Mouse (Mus musculus): ENCODE results near the gene Phactr2. TPM values are rescaled to one million over a fixed set of nuclear protein-coding genes. Genes with fewer than 3 reads are reported as not detected.

Phactr2 gene
- total and polyA plus RNA-seq, 3 experiments = 0.08 to 0.49 (median 0.31) TPM

DNA sequence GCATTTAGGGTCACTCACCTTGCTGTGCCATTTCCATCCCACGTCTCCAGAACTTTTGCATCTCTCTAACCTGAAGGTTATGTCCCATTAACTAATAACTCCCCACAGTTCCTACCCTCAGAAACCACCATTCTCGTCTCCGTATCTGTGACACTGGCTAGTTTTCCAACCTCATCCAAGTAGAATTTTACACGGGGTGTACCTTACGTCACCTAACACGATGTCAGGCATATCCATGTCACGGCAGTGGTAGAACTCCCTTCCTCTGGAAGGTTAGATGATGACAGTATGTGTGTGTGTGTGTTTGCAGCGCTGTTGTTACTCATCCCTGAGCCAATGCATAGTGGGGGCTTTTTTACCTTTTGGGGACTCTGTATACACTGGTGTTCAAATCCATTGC lies 225.1 kb downstream of the Phactr2 start:
- dilution Hi-C loops (cut with MboI; ENCODE audit: extremely low pct_ligation_motif_present, extremely low pct_unique_long_range_greater_than_20kb, low sequenced_read_pairs) (no loop called here), in situ Hi-C loops (cut with MboI; ENCODE audit: low pct_ligation_motif_present, low pct_unique_long_range_greater_than_20kb, low sequenced_read_pairs) (no loop called here)
- Histone ChIP-seq H3K4me1 (ENCODE audit: control insufficient read depth in 1 of 2, insufficient read depth in 2 of 2) (no peaks in the 10 kb centered on the region), H3K79me2 (replicated peaks; ENCODE audit: control insufficient read depth, extremely low read depth, insufficient read depth, poor library complexity, severe bottlenecking) (no peaks in the 10 kb centered on the region), H3K9me3 (replicated peaks; ENCODE audit: low read length) (no peaks in the 10 kb centered on the region), H3K4me2 (ENCODE audit: insufficient read depth, low read depth, poor library complexity, severe bottlenecking) (no peak overlapping the region), H3K27ac (ENCODE audit: insufficient read depth, low read depth) (no peak overlapping the region), H3K9ac (ENCODE audit: insufficient read depth, low read depth) (no peak overlapping the region), H3K36me3 (replicated peaks in 1 of 2; ENCODE audit: control insufficient read depth in 1 of 2, insufficient read depth in 1 of 2, low read length in 1 of 2) (no peaks in the 10 kb centered on the region), H3K27me3 (replicated peaks) (no peaks in the 10 kb centered on the region), H3K4me3 (replicated peaks in 1 of 3; ENCODE audit: low read depth in 2 of 3, low read length in 2 of 3, poor library complexity in 1 of 3) (no peak overlapping the region)
- TF ChIP-seq POLR2AphosphoS2 (IDR thresholded peaks at IDR 0.05; ENCODE audit: low read depth, low read length) = no peak
- no peak for TF ChIP-seq TCF12 (IDR thresholded peaks at IDR 0.05; ENCODE audit: low read depth, low read length)
- no peak for TF ChIP-seq CHD1 (IDR thresholded peaks at IDR 0.05; ENCODE audit: low read depth, low read length)
- no peak for TF ChIP-seq MAFK (IDR thresholded peaks at IDR 0.05; ENCODE audit: insufficient replicate concordance, low read length)
- no peak for TF ChIP-seq ZNF384 (IDR thresholded peaks at IDR 0.05; ENCODE audit: low read depth, low read length)
- TF ChIP-seq USF2 (conservative IDR thresholded peaks at IDR 0.05; ENCODE audit: low read depth, low read length) = no peak
- TF ChIP-seq ZC3H11A (IDR thresholded peaks at IDR 0.05; ENCODE audit: low read depth, low read length) = no peak
- TF ChIP-seq RAD21 (IDR thresholded peaks at IDR 0.05; ENCODE audit: low read depth, low read length) = no peak
- TF ChIP-seq ZMIZ1 (IDR thresholded peaks at IDR 0.05; ENCODE audit: low read depth, low read length) = no peak
- TF ChIP-seq BHLHE40 (IDR thresholded peaks at IDR 0.05; ENCODE audit: low read depth, low read length) = no peak
- TF ChIP-seq NELFE (IDR thresholded peaks at IDR 0.05; ENCODE audit: low read depth, low read length) = no peak
- TF ChIP-seq POLR2A (IDR thresholded peaks at IDR 0.05; ENCODE audit: low read depth, low read length) = no peak
- no peak for TF ChIP-seq MYC (IDR thresholded peaks at IDR 0.05; ENCODE audit: low read depth, low read length)
- no peak for TF ChIP-seq NRF1 (IDR thresholded peaks at IDR 0.05; ENCODE audit: low read depth, low read length)
- no peak for DNase-seq (ENCODE audit: extremely low read depth)

DNA sequence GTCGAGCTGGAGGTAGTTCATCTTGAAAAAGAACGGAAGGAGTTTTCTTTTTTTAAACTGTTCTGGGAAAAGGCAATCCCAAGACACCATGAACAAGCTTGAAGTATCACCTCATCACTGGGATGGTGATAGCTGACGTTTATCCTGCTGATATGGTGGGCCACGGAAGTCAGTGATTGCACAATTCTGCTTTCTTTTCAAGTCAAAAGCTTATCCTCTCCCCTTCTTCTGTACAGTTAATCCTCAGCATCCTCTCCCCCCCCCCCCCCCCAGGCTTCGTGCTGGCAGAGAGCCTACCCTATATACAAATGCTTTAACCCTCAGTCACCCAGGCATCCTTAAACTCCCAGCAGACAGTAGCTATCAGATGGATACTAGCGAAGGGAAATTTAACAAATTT lies 228.5 kb downstream of the Phactr2 start:
- no peaks in the 10 kb centered on the region for H3K27me3 ChIP-seq (replicated peaks)
- H3K9me3 ChIP-seq (replicated peaks; ENCODE audit: low read length) = no peaks in the 10 kb centered on the region
- TF ChIP-seq EP300 (IDR thresholded peaks at IDR 0.05; ENCODE audit: low read length) = no peak
- no peak for TF ChIP-seq ELF1 (IDR thresholded peaks at IDR 0.05; ENCODE audit: low read depth, low read length)
- no peak for TF ChIP-seq MAX (IDR thresholded peaks at IDR 0.05; ENCODE audit: low read length)
- no peak for TF ChIP-seq JUND (conservative IDR thresholded peaks at IDR 0.05; ENCODE audit: low read depth, low read length)
- no peak for TF ChIP-seq GABPA (IDR thresholded peaks at IDR 0.05; ENCODE audit: insufficient replicate concordance, low read depth, low read length)
- H3K36me3 ChIP-seq (replicated peaks in 1 of 2; ENCODE audit: control insufficient read depth in 1 of 2, insufficient read depth in 1 of 2, low read length in 1 of 2) = no peaks in the 10 kb centered on the region
- H3K9ac ChIP-seq (ENCODE audit: insufficient read depth, low read depth) = no peak overlapping the region
- H3K79me2 ChIP-seq (replicated peaks; ENCODE audit: control insufficient read depth, extremely low read depth, insufficient read depth, poor library complexity, severe bottlenecking) = no peaks in the 10 kb centered on the region
- dilution Hi-C loops (cut with MboI; ENCODE audit: extremely low pct_ligation_motif_present, extremely low pct_unique_long_range_greater_than_20kb, low sequenced_read_pairs) = no loop called here
- in situ Hi-C loops (cut with MboI; ENCODE audit: low pct_ligation_motif_present, low pct_unique_long_range_greater_than_20kb, low sequenced_read_pairs) = no loop called here
- no peak overlapping the region for H3K4me3 ChIP-seq (replicated peaks in 1 of 3; ENCODE audit: low read depth in 2 of 3, low read length in 2 of 3, poor library complexity in 1 of 3)
- no peak overlapping the region for H3K27ac ChIP-seq (ENCODE audit: insufficient read depth, low read depth)
- no peaks in the 10 kb centered on the region for H3K4me1 ChIP-seq (ENCODE audit: control insufficient read depth in 1 of 2, insufficient read depth in 2 of 2)
- no peak for DNase-seq (ENCODE audit: extremely low read depth)
- no peak overlapping the region for H3K4me2 ChIP-seq (ENCODE audit: insufficient read depth, low read depth, poor library complexity, severe bottlenecking)
